In the genomic region with DNA sequence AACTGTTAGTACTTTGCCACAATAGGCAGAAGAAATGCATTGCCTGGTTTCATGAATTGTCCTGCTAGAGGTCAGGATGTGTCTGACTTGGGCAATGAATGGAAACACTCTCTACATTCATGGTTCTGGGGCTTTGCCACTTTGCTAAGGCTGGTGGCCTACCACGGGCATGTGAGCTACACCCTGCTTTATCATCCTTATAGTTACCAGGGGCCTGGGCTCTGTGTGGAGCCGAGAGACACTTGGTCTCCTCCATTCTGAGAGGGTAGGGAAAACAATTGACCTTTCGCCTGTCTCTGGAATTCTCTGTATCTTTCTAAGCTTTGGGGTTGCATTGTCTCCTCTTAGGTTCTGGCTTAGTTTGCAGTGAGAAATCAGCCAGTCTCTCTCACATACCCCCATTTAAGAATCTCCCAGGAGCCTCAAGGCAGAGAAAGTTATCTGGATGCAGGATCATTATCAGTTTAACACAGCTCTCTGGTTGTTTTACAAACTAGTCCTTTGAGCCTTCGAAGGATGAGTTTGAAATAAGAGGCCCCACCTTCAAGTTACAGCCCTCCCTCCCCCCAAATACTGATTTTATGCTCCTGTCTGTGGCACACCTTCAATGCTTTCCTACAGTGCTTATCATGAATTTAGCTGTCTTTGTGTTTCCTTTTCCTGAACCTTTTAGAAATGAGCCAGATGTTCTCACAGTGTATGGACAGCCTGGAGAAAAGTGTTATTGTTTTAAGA, we compare ENCODE assay signal across 15 mouse cellular contexts.
DNase-seq lines count a peak whose midpoint lies in the region; ATAC-seq and TF ChIP-seq lines count a peak whose summit lies in the region.
"Had no signal": no experiment of that assay in that cellular context is flagged by ENCODE, and none has a peak within 500 bp of the region (broad histone marks: within the 10 kb centered on the region; RNA-seq: fewer than 3 reads in every experiment).

No protein-coding gene starts in this region.

- no peaks in the 10 kb centered on the region for H3K36me3 ChIP-seq in hindbrain, embryonic 14.5 days (replicated peaks; ENCODE audit: control insufficient read depth, insufficient read depth)
- no peaks in the 10 kb centered on the region for H3K36me3 ChIP-seq in hindbrain, embryonic 13.5 days
- H3K36me3 ChIP-seq in lung, embryonic 15.5 days, result no peaks in the 10 kb centered on the region
- no peaks in the 10 kb centered on the region for H3K36me3 ChIP-seq in liver, embryonic 13.5 days
- no peaks in the 10 kb centered on the region for H3K36me3 ChIP-seq in forebrain, postnatal 0 days (ENCODE audit: insufficient read depth)
- H3K36me3 ChIP-seq: limb, embryonic 10.5 days; neural tube, embryonic 12.5 days had no signal

- H3K27me3 ChIP-seq in hindbrain, embryonic 14.5 days (ENCODE audit: control insufficient read depth, insufficient read depth, low read length), result no peaks in the 10 kb centered on the region
- no peaks in the 10 kb centered on the region for H3K27me3 ChIP-seq in hindbrain, embryonic 13.5 days
- H3K27me3 ChIP-seq in lung, embryonic 15.5 days, result no peaks in the 10 kb centered on the region
- peaks cover 8% of the 10 kb centered on the region; the same call in 1 of the 2 replicates for H3K27me3 ChIP-seq in liver, embryonic 13.5 days
- no peaks in the 10 kb centered on the region for H3K27me3 ChIP-seq in forebrain, postnatal 0 days (ENCODE audit: insufficient read depth, low read length)
- H3K27me3 ChIP-seq: CH12.LX; neural tube, embryonic 12.5 days had no signal

- H3K9ac ChIP-seq in hindbrain, embryonic 14.5 days, result no peak overlapping the region
- H3K9ac ChIP-seq in hindbrain, embryonic 13.5 days, result no peak overlapping the region
- H3K9ac ChIP-seq in lung, embryonic 15.5 days, result no peak overlapping the region
- peak overlapping the region; percentile 1; the same call in 1 of the 2 replicates for H3K9ac ChIP-seq in liver, embryonic 13.5 days
- H3K9ac ChIP-seq in forebrain, postnatal 0 days, result no peak overlapping the region
- H3K9ac ChIP-seq: neural tube, embryonic 12.5 days had no signal

- H3K27ac ChIP-seq in hindbrain, embryonic 14.5 days, result 0 out of 2 replicates have a peak overlapping the region, but pooled peaks have one; percentile 22
- H3K27ac ChIP-seq in hindbrain, embryonic 13.5 days, result no peak overlapping the region
- H3K27ac ChIP-seq in lung, embryonic 15.5 days, result peak overlapping the region; percentile 29; the same call in 1 of the 2 replicates
- peak overlapping the region; percentile 65 for H3K27ac ChIP-seq in liver, embryonic 13.5 days
- no peak overlapping the region for H3K27ac ChIP-seq in forebrain, postnatal 0 days (ENCODE audit: low read depth, low read length)
- H3K27ac ChIP-seq: limb, embryonic 10.5 days; neural tube, embryonic 12.5 days had no signal

- WGBS in hindbrain, embryonic 14.5 days, result 76% methylated on average over 4 of the region's 4 CpGs
- 74% methylated on average over 4 of the region's 4 CpGs for WGBS in hindbrain, embryonic 13.5 days
- 62% methylated on average over 4 of the region's 4 CpGs for WGBS in lung, embryonic 15.5 days
- WGBS in lung, adult 2 months, result 59% methylated on average over 4 of the region's 4 CpGs
- 24% methylated on average over 4 of the region's 4 CpGs for WGBS in liver, embryonic 13.5 days (ENCODE audit: insufficient replicate concordance)
- WGBS in forebrain, postnatal 0 days, result 77% methylated on average over 4 of the region's 4 CpGs

- H3K9me3 ChIP-seq in hindbrain, embryonic 14.5 days (ENCODE audit: control insufficient read depth, low read length), result no peaks in the 10 kb centered on the region
- no peaks in the 10 kb centered on the region for H3K9me3 ChIP-seq in hindbrain, embryonic 13.5 days
- no peaks in the 10 kb centered on the region for H3K9me3 ChIP-seq in lung, embryonic 15.5 days
- no peaks in the 10 kb centered on the region for H3K9me3 ChIP-seq in liver, embryonic 13.5 days (replicated peaks)
- H3K9me3 ChIP-seq in forebrain, postnatal 0 days (ENCODE audit: low read length), result no peaks in the 10 kb centered on the region
- H3K9me3 ChIP-seq: limb, embryonic 10.5 days; neural tube, embryonic 12.5 days had no signal

- no peak overlapping the region for H3K4me2 ChIP-seq in hindbrain, embryonic 14.5 days (replicated peaks)
- H3K4me2 ChIP-seq in hindbrain, embryonic 13.5 days, result no peak overlapping the region
- H3K4me2 ChIP-seq in lung, embryonic 15.5 days, result no peak overlapping the region
- peak overlapping the region; percentile 54 for H3K4me2 ChIP-seq in liver, embryonic 13.5 days
- no peak overlapping the region for H3K4me2 ChIP-seq in forebrain, postnatal 0 days (ENCODE audit: low read depth)
- H3K4me2 ChIP-seq: neural tube, embryonic 12.5 days had no signal

- H3K4me3 ChIP-seq in hindbrain, embryonic 14.5 days (replicated peaks; ENCODE audit: low read length), result no peak overlapping the region
- no peak overlapping the region for H3K4me3 ChIP-seq in hindbrain, embryonic 13.5 days
- H3K4me3 ChIP-seq in lung, embryonic 15.5 days, result no peak overlapping the region
- no peak overlapping the region for H3K4me3 ChIP-seq in lung, adult 2 months (replicated peaks; ENCODE audit: extremely low read depth, low read depth, low read length)
- H3K4me3 ChIP-seq in liver, embryonic 13.5 days (replicated peaks), result no peak overlapping the region
- H3K4me3 ChIP-seq in forebrain, postnatal 0 days (ENCODE audit: low read depth, low read length), result no peak overlapping the region
- H3K4me3 ChIP-seq: limb, embryonic 10.5 days; neural tube, embryonic 12.5 days had no signal

- no peak for TF ChIP-seq POLR2A in lung, adult 2 months (IDR thresholded peaks at IDR 0.05; ENCODE audit: borderline replicate concordance, extremely low read depth, low read depth, low read length)

- DNase-seq in heart, adult 11 months, result peak; percentile 79
- DNase-seq in heart, postnatal 4 days, result no peak
- no peak for DNase-seq in hindbrain, embryonic 14.5 days (ENCODE audit: low spot score)
- no peak for DNase-seq in lung, adult 2 months
- no peak for DNase-seq in liver, embryonic 13.5 days
- DNase-seq in forebrain, postnatal 0 days, result no peak
- DNase-seq: adrenal gland, postnatal 10 days; cerebellum, adult 9-11 months had no signal

- no peak for TF ChIP-seq CTCF in lung, adult 2 months (IDR thresholded peaks at IDR 0.05; ENCODE audit: insufficient read depth, low read length)
- TF ChIP-seq CTCF in forebrain, postnatal 0 days (IDR thresholded peaks at IDR 0.05; ENCODE audit: low read depth), result no peak

- peaks cover 16% of the 10 kb centered on the region; the same call in 1 of the 2 replicates for H3K4me1 ChIP-seq in hindbrain, embryonic 14.5 days (replicated peaks; ENCODE audit: control insufficient read depth, insufficient read depth, low read length)
- H3K4me1 ChIP-seq in hindbrain, embryonic 13.5 days (replicated peaks), result peaks cover 18% of the 10 kb centered on the region
- peaks cover 13% of the 10 kb centered on the region; the same call in 1 of the 2 replicates for H3K4me1 ChIP-seq in lung, embryonic 15.5 days
- peaks cover 21% of the 10 kb centered on the region for H3K4me1 ChIP-seq in lung, adult 2 months (ENCODE audit: control insufficient read depth, insufficient read depth, low read length)
- peaks cover 58% of the 10 kb centered on the region for H3K4me1 ChIP-seq in liver, embryonic 13.5 days (replicated peaks)
- no peaks in the 10 kb centered on the region for H3K4me1 ChIP-seq in forebrain, postnatal 0 days (ENCODE audit: insufficient read depth)
- H3K4me1 ChIP-seq: neural tube, embryonic 12.5 days had no signal

- ATAC-seq in hindbrain, embryonic 14.5 days (ENCODE audit: low FRiP score), result no peak
- ATAC-seq in hindbrain, embryonic 13.5 days (ENCODE audit: low FRiP score), result no peak
- no peak for ATAC-seq in lung, embryonic 15.5 days (ENCODE audit: borderline replicate concordance, extremely low read depth, low FRiP score, low TSS enrichment)
- peak; percentile 66 for ATAC-seq in liver, embryonic 13.5 days (ENCODE audit: low read depth)
- no peak for ATAC-seq in forebrain, postnatal 0 days
- ATAC-seq: forebrain, embryonic 14.5 days; intestine, embryonic 16.5 days had no signal

Comparison
In these comparisons a context has a peak if more than half of its experiments do, and no peak if none do; other contexts are left out.
1. H3K27ac ChIP-seq: peak in hindbrain, embryonic 14.5 days (single experiment), lung, embryonic 15.5 days (single experiment) and liver, embryonic 13.5 days (single experiment); none in hindbrain, embryonic 13.5 days (single experiment) and forebrain, postnatal 0 days (single experiment).